9 mouse cellular contexts compared by ENCODE assay signal in the genomic region with DNA sequence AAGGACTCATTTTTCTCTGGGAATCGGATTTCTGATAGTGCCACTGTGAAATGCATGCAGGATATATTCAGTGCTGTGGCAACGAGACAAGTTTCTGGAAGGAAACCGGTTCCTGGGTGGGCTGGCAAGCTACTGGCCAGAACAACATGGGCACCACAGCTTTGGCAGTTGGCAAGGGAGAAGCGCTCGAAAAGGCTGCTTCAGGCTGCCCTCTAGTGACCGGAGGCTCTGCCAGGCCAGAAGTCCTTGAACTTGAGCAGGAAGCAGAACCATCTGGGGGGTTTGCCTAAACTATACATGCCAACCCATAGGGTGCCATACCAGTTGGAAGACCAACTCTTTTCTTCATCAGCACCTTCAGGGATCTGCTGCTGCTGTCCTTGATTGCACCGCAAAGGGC. TPM values are rescaled to one million over a fixed set of nuclear protein-coding genes. Genes with fewer than 3 reads are reported as not detected.
DNase-seq lines count a peak whose midpoint lies in the region; ATAC-seq and TF ChIP-seq lines count a peak whose summit lies in the region.
"Had no signal": no experiment of that assay in that cellular context is flagged by ENCODE, and none has a peak within 500 bp of the region (broad histone marks: within the 10 kb centered on the region; RNA-seq: fewer than 3 reads in every experiment).

No protein-coding gene starts in this region.

- TF ChIP-seq POLR2A in brain, embryonic 14.5 days (IDR thresholded peaks at IDR 0.05; ENCODE audit: borderline replicate concordance, extremely low read depth, insufficient read depth, insufficient read length, poor library complexity, severe bottlenecking) = no peak

- H3K4me3 ChIP-seq in embryonic facial prominence, embryonic 14.5 days (ENCODE audit: low read depth, low read length) = no peak overlapping the region
- H3K4me3 ChIP-seq in embryonic facial prominence, embryonic 10.5 days = no peak overlapping the region
- H3K4me3 ChIP-seq: megakaryocyte, embryonic 14.5 days had no signal

- peaks cover 23% of the 10 kb centered on the region for H3K27me3 ChIP-seq in embryonic facial prominence, embryonic 14.5 days (replicated peaks; ENCODE audit: control insufficient read depth, insufficient read depth, low read length)
- peaks cover 58% of the 10 kb centered on the region for H3K27me3 ChIP-seq in embryonic facial prominence, embryonic 10.5 days (replicated peaks; ENCODE audit: low read depth, poor library complexity, severe bottlenecking)

- H3K9me3 ChIP-seq in embryonic facial prominence, embryonic 14.5 days (ENCODE audit: control insufficient read depth, low read length) = no peaks in the 10 kb centered on the region
- H3K9me3 ChIP-seq in embryonic facial prominence, embryonic 10.5 days = no peaks in the 10 kb centered on the region
- H3K9me3 ChIP-seq: megakaryocyte, embryonic 14.5 days had no signal

- intact Hi-C loops in gastrocnemius, postnatal 36 days (cut with DNase I) = loop anchor here (5.0 kb wide), 2 partner anchors 34 to 149 kb away; a partner anchor contains a TSS

- H3K9ac ChIP-seq in embryonic facial prominence, embryonic 14.5 days (ENCODE audit: low read depth, low read length) = no peak overlapping the region

- DNase-seq in embryonic facial prominence, embryonic 14.5 days (ENCODE audit: low spot score) = peak; percentile 56
- no peak for DNase-seq in embryonic facial prominence, embryonic 10.5 days (ENCODE audit: low spot score)
- DNase-seq in 416B (ENCODE audit: low read depth) = peak; percentile 9
- DNase-seq in brain, embryonic 14.5 days (ENCODE audit: low read depth) = peak; percentile 82
- peak; percentile 55 to 60 for DNase-seq in gastrocnemius, postnatal 36 days
- DNase-seq in layer of hippocampus, adult 18-20 months (ENCODE audit: low spot score in 2 of 2) = peak; percentile 63 to 87
- peak; percentile 79 to 81 for DNase-seq in lung, postnatal 4 days
- DNase-seq in thymus, postnatal 25 days = peak; percentile 11

- peak; percentile 56 for TF ChIP-seq CTCF in brain, embryonic 14.5 days (IDR thresholded peaks at IDR 0.05; ENCODE audit: borderline replicate concordance, extremely low read depth, insufficient read depth, insufficient read length)

- 62% methylated on average over 7 of the region's 7 CpGs for WGBS in embryonic facial prominence, embryonic 14.5 days
- WGBS in embryonic facial prominence, embryonic 10.5 days = 75% methylated on average over 7 of the region's 7 CpGs

- no peak for ATAC-seq in embryonic facial prominence, embryonic 14.5 days (ENCODE audit: low read depth)

- H3K4me2 ChIP-seq in embryonic facial prominence, embryonic 14.5 days (ENCODE audit: low read depth, low read length) = no peak overlapping the region

- no peak overlapping the region for H3K27ac ChIP-seq in embryonic facial prominence, embryonic 14.5 days (replicated peaks; ENCODE audit: low read depth, low read length)
- H3K27ac ChIP-seq in embryonic facial prominence, embryonic 10.5 days (replicated peaks) = no peak overlapping the region

- H3K36me3 ChIP-seq in embryonic facial prominence, embryonic 14.5 days (ENCODE audit: control insufficient read depth, insufficient read depth, low read length) = no peaks in the 10 kb centered on the region
- no peaks in the 10 kb centered on the region for H3K36me3 ChIP-seq in embryonic facial prominence, embryonic 10.5 days (replicated peaks)

- H3K4me1 ChIP-seq in embryonic facial prominence, embryonic 14.5 days (ENCODE audit: control insufficient read depth, insufficient read depth, low read length) = peaks cover 23% of the 10 kb centered on the region
- peaks cover 67% of the 10 kb centered on the region for H3K4me1 ChIP-seq in embryonic facial prominence, embryonic 10.5 days

RNA-seq across cellular contexts. Expression of a gene that starts 12.1 kb away (rescaled TPM):
- 13.4 and 13.6 TPM in 2 replicates for polyA plus RNA-seq in embryonic facial prominence, embryonic 14.5 days (2014; fragmentation: Nextera tagmentation; extraction: Ambion mirVana)
- 5.4 and 8.1 TPM in 2 replicates for polyA plus RNA-seq in embryonic facial prominence, embryonic 10.5 days (2016; fragmentation: Nextera tagmentation; extraction: Ambion mirVana)
- polyA plus RNA-seq in brain, embryonic 14.5 days (2012; rRNA removed) = 9.1 and 10.4 TPM in 2 replicates
- total RNA-seq in gastrocnemius, postnatal 36 days (2021) = under 1 TPM; 0.20 to 0.57 TPM
- 1 to 10 TPM; 5.5 to 5.7 TPM for total RNA-seq in layer of hippocampus, adult 18-20 months (2021)

RNA-seq across cellular contexts. Expression of a gene that starts 33.9 kb away (rescaled TPM):
- polyA plus RNA-seq in embryonic facial prominence, embryonic 14.5 days (2014; fragmentation: Nextera tagmentation; extraction: Ambion mirVana) = 12.9 and 14.8 TPM in 2 replicates
- 8.0 and 9.0 TPM in 2 replicates for polyA plus RNA-seq in embryonic facial prominence, embryonic 10.5 days (2016; fragmentation: Nextera tagmentation; extraction: Ambion mirVana)
- polyA plus RNA-seq in brain, embryonic 14.5 days (2012; rRNA removed) = 29.5 and 39.9 TPM in 2 replicates
- total RNA-seq in gastrocnemius, postnatal 36 days (2021) = 1 to 10 TPM; 5.4 to 9.0 TPM
- total RNA-seq in layer of hippocampus, adult 18-20 months (2021) = 10 to 100 TPM; 79.0 to 80.8 TPM
